Mouse (Mus musculus) neural tube, embryonic 10.5 days (tissue): ENCODE results near the gene Gm11983.
A peak's percentile ranks its signal among the peaks of the same experiment; 100 is the strongest.
"Not testable (repeated sequence)": the region's sequence is repeated elsewhere in the genome, so short reads cannot be mapped to it uniquely, and the experiment has no call there.

Experiments
- DNase-seq: peaks from one replicate; pipeline ENCODE4 v3.0.0-alpha.2; 2017; ENCODE audit warnings: low spot score; ENCODE audit errors: extremely low spot score

The Gm11983 gene

GRCm38 (mm10) chr11:6837554-6837953 is at the start of gene Gm11983:
Gene Gm11983 (minus strand): TSS chr11:6837654.
- DNase-seq = no peak

- not testable (repeated sequence) for DNase-seq
Measured at GRCm38 (mm10) chr11:6883045-6883444, 45.6 kb upstream of the Gm11983 start.

GRCm38 (mm10) chr11:6881614-6882013 is 44.2 kb upstream of the Gm11983 start:
- no peak for DNase-seq

GRCm38 (mm10) chr11:6877740-6878139 is 40.3 kb upstream of the Gm11983 start:
- DNase-seq = no peak

GRCm38 (mm10) chr11:6870947-6871346 is 33.5 kb upstream of the Gm11983 start:
- DNase-seq = no peak

- DNase-seq = no peak
Measured at GRCm38 (mm10) chr11:6865536-6865935, 28.1 kb upstream of the Gm11983 start.

GRCm38 (mm10) chr11:6862185-6862584 is 24.7 kb upstream of the Gm11983 start:
- DNase-seq = no peak

- DNase-seq = peak; percentile 16
Measured at GRCm38 (mm10) chr11:6859898-6860858, 22.7 kb upstream of the Gm11983 start.

- no peak for DNase-seq
Measured at GRCm38 (mm10) chr11:6859096-6859495, 21.6 kb upstream of the Gm11983 start.

GRCm38 (mm10) chr11:6855942-6856341 is 18.5 kb upstream of the Gm11983 start:
- DNase-seq = no peak

GRCm38 (mm10) chr11:6853366-6853765 is 15.9 kb upstream of the Gm11983 start:
- not testable (repeated sequence) for DNase-seq

- no peak for DNase-seq
Measured at GRCm38 (mm10) chr11:6843831-6844230, 6.4 kb upstream of the Gm11983 start.

GRCm38 (mm10) chr11:6842160-6842559 is 4.7 kb upstream of the Gm11983 start:
- DNase-seq = no peak

- DNase-seq = no peak
Measured at GRCm38 (mm10) chr11:6840775-6841174, 3.3 kb upstream of the Gm11983 start.

- no peak for DNase-seq
Measured at GRCm38 (mm10) chr11:6834636-6835035, 2.8 kb downstream of the Gm11983 start.

GRCm38 (mm10) chr11:6833731-6834130 is 3.7 kb downstream of the Gm11983 start:
- DNase-seq = no peak

GRCm38 (mm10) chr11:6831931-6832330 is 5.5 kb downstream of the Gm11983 start:
- no peak for DNase-seq

- no peak for DNase-seq
Measured at GRCm38 (mm10) chr11:6828196-6828595, 9.3 kb downstream of the Gm11983 start.

GRCm38 (mm10) chr11:6826157-6826556 is 11.3 kb downstream of the Gm11983 start:
- no peak for DNase-seq

GRCm38 (mm10) chr11:6823176-6823575 is 14.3 kb downstream of the Gm11983 start:
- DNase-seq = no peak

- DNase-seq = no peak
Measured at GRCm38 (mm10) chr11:6814486-6814885, 23.0 kb downstream of the Gm11983 start.

GRCm38 (mm10) chr11:6802879-6803278 is 34.6 kb downstream of the Gm11983 start:
- not testable (repeated sequence) for DNase-seq

- DNase-seq = no peak
Measured at GRCm38 (mm10) chr11:6790690-6791089, 46.8 kb downstream of the Gm11983 start.
